Mouse (Mus musculus) liver, postnatal 0 days (tissue): Measurements from ENCODE around the gene Usf3. TPM values are rescaled to one million over a fixed set of nuclear protein-coding genes. Genes with fewer than 3 reads are reported as not detected.

Source experiments
- ATAC-seq: fragments of 200-750 bp; cut with Nextera tagmentation; 2 replicates; pipeline ENCODE4 v1.8.0; 2017; ENCODE audit warnings: mild to moderate bottlenecking, moderate library complexity
- DNase-seq: peaks from one replicate; pipeline ENCODE4 v3.0.0-alpha.2; 2016
- H3K27ac ChIP-seq: fragments of 300-500 bp; sonication (generic); 2 replicates; pipeline ENCODE4 v1.5.1; 2014; ENCODE audit warnings: antibody characterized with exemption, moderate library complexity, mild to moderate bottlenecking, low read depth
- H3K27me3 ChIP-seq: fragments of 300-500 bp; sonication (generic); 2 replicates; pipeline ENCODE4 v1.6.1; 2014; ENCODE audit warnings: low read length, control low read depth, mixed read lengths; ENCODE audit not compliant: insufficient read depth
- H3K36me3 ChIP-seq: fragments of 300-500 bp; sonication (generic); replicated peaks from 2 replicates; pipeline ENCODE4 v1.6.1; 2014; ENCODE audit warnings: mild to moderate bottlenecking, control low read depth, low read length, moderate library complexity, mixed read lengths; ENCODE audit not compliant: insufficient read depth
- H3K4me1 ChIP-seq: fragments of 300-500 bp; sonication (generic); 2 replicates; pipeline ENCODE4 v1.6.1; 2014; ENCODE audit warnings: antibody characterized with exemption, mild to moderate bottlenecking, control low read depth; ENCODE audit not compliant: insufficient read depth
- H3K4me2 ChIP-seq: fragments of 300-500 bp; sonication (generic); 2 replicates; pipeline ENCODE4 v1.6.1; 2014; ENCODE audit warnings: low read depth, mild to moderate bottlenecking, low read length, moderate library complexity, mixed read lengths
- H3K4me3 ChIP-seq: fragments of 300-500 bp; sonication (generic); 2 replicates; pipeline ENCODE4 v1.5.1; 2014; ENCODE audit warnings: low read depth, low read length
- H3K9ac ChIP-seq: fragments of 300-500 bp; sonication (generic); replicated peaks from 2 replicates; pipeline ENCODE4 v1.6.1; 2014; ENCODE audit warnings: mild to moderate bottlenecking, moderate library complexity
- H3K9me3 ChIP-seq: fragments of 300-500 bp; sonication (generic); 2 replicates; pipeline ENCODE4 v1.6.1; 2016; ENCODE audit warnings: mild to moderate bottlenecking, control low read depth, low read length, mixed read lengths
- CTCF ChIP-seq: sonication (generic); IDR thresholded peaks from 2 replicates; pipeline ENCODE4 v1.5.1; 2016; ENCODE audit warnings: antibody characterized with exemption, low read depth
- EP300 ChIP-seq: IDR thresholded peaks from 2 replicates; pipeline ENCODE4 v1.6.1; 2016; ENCODE audit warnings: antibody characterized with exemption, low read depth, mild to moderate bottlenecking
- WGBS: fragments of 180-500 bp; shearing (Covaris S2); extraction: QIAGEN DNeasy Blood & Tissue Kit; methylation state at CpG from one replicate; pipeline ENCODE4 v1.1.7; 2014; ENCODE audit not compliant: insufficient replicate concordance; 5-methylcytosine and 5-hydroxymethylcytosine counted together
- polyA plus RNA-seq: library from polyadenylated mRNA; unstranded; fragments of >200 nt; fragmentation: Nextera tagmentation; extraction: Ambion mirVana; gene quantifications from 2 replicates; pipeline ENCODE4 v1.2.1, GENCODE M21; 2015

The Usf3 gene
- polyA plus RNA-seq, 1 experiment from 2014 or later: 1.9 TPM

DNA sequence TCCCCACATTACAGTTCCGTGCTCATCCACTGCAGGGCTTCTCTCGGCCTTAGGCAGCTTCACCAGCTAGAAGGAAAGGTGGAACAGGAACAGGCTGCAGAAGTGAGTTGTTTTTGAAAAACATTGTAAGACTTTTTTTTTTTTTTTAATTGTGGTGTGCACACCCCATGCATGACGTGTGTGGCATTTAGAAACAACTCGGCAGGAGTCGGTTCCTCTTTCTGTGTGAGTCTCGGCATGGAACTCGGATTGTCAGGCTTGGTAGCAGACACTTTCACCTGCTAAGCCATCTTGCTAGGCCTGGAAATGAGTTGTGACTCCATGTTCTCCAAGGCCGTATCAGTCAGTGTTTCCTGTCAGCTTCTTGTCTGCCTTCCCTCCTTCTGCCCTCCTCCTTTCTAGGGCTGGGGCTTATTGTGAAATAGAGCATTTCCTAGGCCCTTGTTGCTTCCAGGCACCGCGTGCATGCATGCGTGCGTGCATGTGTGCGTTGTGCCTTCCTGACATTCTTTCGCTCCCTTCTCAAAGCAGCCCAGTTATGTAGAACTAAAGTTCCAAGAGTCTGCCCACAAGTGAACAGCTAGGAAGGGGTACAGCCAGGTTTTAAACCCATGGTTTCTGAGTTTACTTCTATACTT is 26.1 kb downstream of the Usf3 start:
- no peaks in the 10 kb centered on the region for H3K9me3 ChIP-seq
- ATAC-seq: peak; percentile 38; the same call in 1 of the 2 replicates
- peaks cover 23% of the 10 kb centered on the region for H3K36me3 ChIP-seq
- H3K4me2 ChIP-seq: no peak overlapping the region
- TF ChIP-seq CTCF (no peak), EP300 (no peak)
- no peaks in the 10 kb centered on the region for H3K4me1 ChIP-seq
- WGBS: 68% methylated on average over 14 of the region's 14 CpGs
- H3K9ac ChIP-seq: no peak overlapping the region
- H3K4me3 ChIP-seq: no peak overlapping the region
- H3K27me3 ChIP-seq: no peaks in the 10 kb centered on the region
- DNase-seq: peak; percentile 34
- H3K27ac ChIP-seq: no peak overlapping the region

DNA sequence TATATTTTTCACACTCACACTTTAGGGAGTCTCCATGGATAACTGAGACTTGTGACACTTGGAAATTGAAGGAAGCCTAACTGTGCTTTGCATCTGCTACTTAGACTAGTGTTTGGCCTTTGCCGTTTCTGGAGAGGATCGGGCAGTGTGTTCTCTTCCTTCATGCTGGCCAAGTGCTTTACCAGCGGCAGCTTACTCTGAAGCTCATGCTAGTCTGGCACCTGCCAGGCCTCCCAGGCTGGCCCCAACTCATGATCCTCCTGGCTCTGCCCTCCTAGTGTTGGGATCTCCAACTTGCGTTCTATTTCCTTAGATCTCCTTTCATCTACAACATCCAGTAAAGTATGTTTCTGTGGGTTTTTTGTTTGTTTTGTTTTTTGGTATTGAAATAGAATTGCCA is 27.1 kb downstream of the Usf3 start:
- no peak for TF ChIP-seq EP300
- TF ChIP-seq CTCF: no peak
- H3K36me3 ChIP-seq: peaks cover 23% of the 10 kb centered on the region
- WGBS: 86% methylated on average over 4 of the region's 4 CpGs

GRCm38 (mm10) chr16:44204331-44204730 is 31.3 kb downstream of the Usf3 start:
- TF ChIP-seq EP300 (no peak), CTCF (no peak)
- Histone ChIP-seq H3K27ac (no peak overlapping the region), H3K27me3 (no peaks in the 10 kb centered on the region), H3K36me3 (peaks cover 52% of the 10 kb centered on the region), H3K4me1 (no peaks in the 10 kb centered on the region), H3K4me2 (no peak overlapping the region), H3K4me3 (no peak overlapping the region), H3K9me3 (no peaks in the 10 kb centered on the region), H3K9ac (no peak overlapping the region)
- no peak for ATAC-seq
- 72% methylated on average over 6 of the region's 6 CpGs for WGBS
- DNase-seq: no peak

More for the DNA sequence above, 27.1 kb downstream of the Usf3 start:
- H3K4me2 ChIP-seq: no peak overlapping the region
- no peak overlapping the region for H3K4me3 ChIP-seq
- no peaks in the 10 kb centered on the region for H3K27me3 ChIP-seq
- ATAC-seq: no peak
- no peak overlapping the region for H3K27ac ChIP-seq
- no peak for DNase-seq
- H3K9ac ChIP-seq: no peak overlapping the region
- no peaks in the 10 kb centered on the region for H3K4me1 ChIP-seq
- H3K9me3 ChIP-seq: no peaks in the 10 kb centered on the region

- DNase-seq (no peak), ATAC-seq (no peak)
- WGBS: 91% methylated on average over 8 of the region's 8 CpGs
- Histone ChIP-seq H3K4me3 (no peak overlapping the region), H3K4me2 (no peak overlapping the region), H3K27me3 (no peaks in the 10 kb centered on the region), H3K4me1 (no peaks in the 10 kb centered on the region), H3K36me3 (peaks cover 44% of the 10 kb centered on the region), H3K9ac (no peak overlapping the region), H3K27ac (no peak overlapping the region), H3K9me3 (no peaks in the 10 kb centered on the region)
- no peak for TF ChIP-seq EP300
- no peak for TF ChIP-seq CTCF
Observed at GRCm38 (mm10) chr16:44205973-44206372, 32.9 kb downstream of the Usf3 start.

DNA sequence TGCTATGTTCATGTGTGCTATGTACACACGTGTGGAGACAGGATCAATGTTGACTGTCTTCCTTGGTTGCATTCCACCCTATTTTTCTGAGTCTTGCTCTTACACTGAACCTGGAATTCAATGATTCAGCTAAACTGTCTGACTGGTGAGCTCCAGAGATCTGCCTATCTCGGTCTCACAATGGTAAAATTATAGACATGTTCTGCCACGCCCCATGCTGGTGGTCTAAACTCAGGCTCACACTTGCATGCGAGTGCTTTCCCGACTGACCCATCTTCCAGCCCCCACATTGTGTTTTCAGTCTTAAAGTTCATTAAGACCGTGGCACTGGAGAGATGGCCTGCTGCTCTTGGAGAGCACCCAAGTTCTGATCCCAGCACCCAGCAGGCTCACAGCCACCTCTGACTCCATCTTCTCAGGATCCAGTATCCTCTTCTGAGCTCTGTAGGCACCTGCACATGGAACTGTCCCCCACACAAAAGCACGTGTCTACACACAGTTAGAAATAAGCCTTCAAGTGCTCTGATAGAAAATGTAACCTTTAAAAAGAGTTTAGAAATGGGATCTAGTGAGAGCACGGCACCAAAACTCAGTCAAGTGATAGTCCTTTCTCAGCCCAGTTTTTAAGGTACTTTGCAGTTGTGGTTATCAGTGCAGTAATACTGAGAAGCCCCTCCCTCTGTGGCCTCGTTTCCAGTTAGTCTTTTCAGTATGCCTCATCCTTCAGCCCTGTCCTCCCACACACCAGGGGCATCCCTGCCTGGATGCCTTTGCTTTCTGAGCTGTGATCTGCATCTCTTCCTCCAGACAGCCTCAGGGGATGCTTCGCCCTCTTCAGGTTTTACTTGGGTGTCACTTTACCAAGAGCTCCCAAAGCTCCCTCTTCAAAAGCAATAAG is 37.4 kb downstream of the Usf3 start:
- WGBS: 70% methylated on average over 10 of the region's 10 CpGs
- no peak overlapping the region for H3K9ac ChIP-seq
- H3K36me3 ChIP-seq: peaks cover 64% of the 10 kb centered on the region
- no peaks in the 10 kb centered on the region for H3K4me1 ChIP-seq
- no peaks in the 10 kb centered on the region for H3K27me3 ChIP-seq
- no peak overlapping the region for H3K27ac ChIP-seq
- H3K4me2 ChIP-seq: no peak overlapping the region
- no peak overlapping the region for H3K4me3 ChIP-seq
- DNase-seq (no peak), ATAC-seq (no peak)
- no peaks in the 10 kb centered on the region for H3K9me3 ChIP-seq
- no peak for TF ChIP-seq EP300
- TF ChIP-seq CTCF: no peak

- no peak overlapping the region for H3K4me3 ChIP-seq
- ATAC-seq (no peak), DNase-seq (no peak)
- no peaks in the 10 kb centered on the region for H3K4me1 ChIP-seq
- no peak overlapping the region for H3K9ac ChIP-seq
- H3K9me3 ChIP-seq: no peaks in the 10 kb centered on the region
- H3K36me3 ChIP-seq: peaks cover 66% of the 10 kb centered on the region
- H3K4me2 ChIP-seq: no peak overlapping the region
- no peak overlapping the region for H3K27ac ChIP-seq
- TF ChIP-seq EP300: no peak
- TF ChIP-seq CTCF: no peak
- 83% methylated on average over 1 of the region's 1 CpGs for WGBS
- no peaks in the 10 kb centered on the region for H3K27me3 ChIP-seq
Observed at GRCm38 (mm10) chr16:44211054-44211414, 38.0 kb downstream of the Usf3 start.
